Mouse (Mus musculus) heart, adult 8-10 months (tissue): Measurements from ENCODE around the gene Mecom. TPM values are rescaled to one million over a fixed set of nuclear protein-coding genes. Genes with fewer than 3 reads are reported as not detected.
A peak's percentile ranks its signal among the peaks of the same experiment; 100 is the strongest.
"Not testable (repeated sequence)": the region's sequence is repeated elsewhere in the genome, so short reads cannot be mapped to it uniquely, and the experiment has no call there.

ENCODE experiments used
- DNase-seq: peaks from one replicate; pipeline ENCODE4 v3.0.0; 2022; ENCODE audit warnings: low spot score
- total RNA-seq, 4 experiments: library from RNA; stranded (reverse); gene quantifications; 2 replicates each; pipeline ENCODE4 v1.2.4; 2022

The Mecom gene
- total RNA-seq, result 10 to 100 TPM; 13.6 to 19.5 (median 16.5) TPM

DNA sequence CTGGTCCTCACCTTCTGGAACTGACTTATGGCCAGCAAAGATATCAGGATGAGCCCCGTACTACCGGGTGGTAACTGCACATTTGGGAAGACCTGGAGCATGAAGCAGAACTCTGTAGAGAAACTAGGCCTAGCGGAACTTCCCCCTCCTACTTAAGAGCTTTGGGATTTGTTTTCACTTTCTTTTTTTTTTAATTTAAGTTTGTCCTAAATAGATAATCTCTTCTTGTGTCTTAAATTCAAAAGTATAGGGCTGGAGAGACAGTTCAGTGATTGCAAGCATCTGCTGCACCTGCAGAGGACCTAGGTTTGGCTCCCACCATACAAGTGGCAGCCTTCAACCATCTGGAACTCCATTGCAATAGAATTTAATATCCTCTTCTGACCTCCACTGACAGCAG, at the start of gene Mecom:
Gene Mecom (minus strand): TSS at position 101 of the 400 bp plus-strand sequence.
- DNase-seq, result no peak

DNA sequence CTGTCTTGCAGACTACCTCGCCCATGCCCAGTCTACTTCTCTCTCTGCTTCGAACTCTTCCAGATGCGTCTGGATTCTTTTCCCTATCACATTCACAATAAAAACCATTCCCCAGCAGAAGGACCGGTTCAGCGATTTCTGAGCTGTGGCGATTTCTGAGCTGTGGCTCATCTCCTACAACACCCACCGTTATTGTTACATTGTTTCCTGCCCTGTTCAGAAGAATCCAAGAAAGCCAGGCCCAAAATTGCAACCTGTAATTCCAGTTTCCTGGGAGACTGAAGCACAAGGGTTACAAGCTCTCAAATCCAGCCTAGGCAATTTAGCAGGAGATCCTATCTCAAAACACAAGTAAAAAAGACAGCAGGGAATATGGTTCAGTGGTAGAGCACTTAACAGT, 49.5 kb upstream of the Mecom start:
- DNase-seq, result no peak

- DNase-seq, result peak; percentile 31
These were observed 47.5 kb upstream of the Mecom start for GRCm38 (mm10) chr3:30595111-30595832.

- DNase-seq, result no peak
These were observed 46.1 kb upstream of the Mecom start for GRCm38 (mm10) chr3:30593719-30594485.

GRCm38 (mm10) chr3:30592418-30592853, 44.6 kb upstream of the Mecom start:
- DNase-seq, result peak; percentile 56

DNA sequence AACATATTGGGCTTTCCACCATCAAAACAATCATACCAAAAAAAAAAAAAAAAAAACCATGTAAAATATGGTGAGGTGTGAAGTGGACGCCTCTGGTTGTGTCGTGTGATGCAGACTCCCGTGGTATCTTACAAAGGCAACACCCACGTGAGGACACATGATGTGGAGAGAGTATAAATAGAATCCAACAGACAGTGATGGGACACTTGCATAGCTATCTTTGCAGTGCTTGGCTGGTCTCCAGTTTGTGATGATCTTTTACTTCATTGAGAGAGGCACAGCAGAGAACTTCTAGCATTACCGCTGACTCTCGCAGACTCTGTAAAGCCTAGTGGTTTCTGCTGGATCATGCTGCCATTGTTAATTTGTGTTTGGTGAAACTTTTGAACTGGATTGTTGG, 41.1 kb upstream of the Mecom start:
- no peak for DNase-seq

- DNase-seq, result no peak
These were observed 25.7 kb upstream of the Mecom start for GRCm38 (mm10) chr3:30573549-30573948.

GRCm38 (mm10) chr3:30566333-30566732, 18.5 kb upstream of the Mecom start:
- DNase-seq, result not testable (repeated sequence)

DNA sequence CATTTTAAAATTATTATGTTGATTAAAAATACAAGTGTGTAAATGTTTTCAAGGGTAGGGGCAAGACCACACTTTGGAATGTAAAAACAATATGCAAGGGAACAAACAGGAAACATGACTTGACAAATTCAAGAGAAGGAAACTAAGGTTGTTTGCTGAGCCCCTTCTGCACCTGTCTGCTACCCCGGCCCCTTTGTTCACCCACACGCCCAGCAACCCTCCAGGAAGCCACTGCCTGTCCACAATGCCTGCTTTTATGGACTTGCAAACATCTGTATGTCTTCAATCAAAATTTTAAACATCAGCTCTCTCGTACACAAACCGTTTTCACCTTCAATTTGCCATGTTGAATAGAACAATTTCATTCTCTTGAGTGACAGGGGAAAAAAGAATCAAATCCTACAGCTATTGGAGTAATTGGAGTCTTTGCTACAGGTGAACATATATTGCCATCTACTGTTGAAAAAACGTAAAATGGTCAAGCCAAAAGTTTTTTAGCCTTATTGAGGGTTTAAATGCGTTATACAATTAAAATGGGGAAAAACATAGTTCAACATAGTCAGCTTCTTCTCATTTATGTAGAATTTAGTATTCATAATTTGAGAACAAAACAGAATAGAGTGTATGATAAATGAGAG, 13.0 kb upstream of the Mecom start:
- DNase-seq, result no peak

DNA sequence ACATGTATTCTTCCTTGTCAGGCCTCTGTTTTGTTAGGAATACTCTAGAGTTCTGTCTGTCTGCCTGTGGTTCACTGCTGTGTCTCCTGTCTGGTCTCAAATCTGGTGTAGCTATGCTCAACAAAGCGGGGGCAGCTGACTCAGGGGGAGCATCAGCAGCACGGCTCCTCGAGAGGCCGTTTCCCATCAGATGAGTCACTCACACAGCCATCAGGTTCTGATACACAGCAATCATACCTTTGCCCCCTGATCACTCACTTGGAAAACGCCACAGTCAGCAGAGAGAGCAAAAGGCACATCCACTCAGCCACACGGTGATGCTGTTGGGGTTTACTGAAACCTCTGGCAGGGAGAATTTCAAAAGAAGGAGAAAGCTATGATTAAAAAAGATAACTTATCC, 5.9 kb upstream of the Mecom start:
- no peak for DNase-seq

DNA sequence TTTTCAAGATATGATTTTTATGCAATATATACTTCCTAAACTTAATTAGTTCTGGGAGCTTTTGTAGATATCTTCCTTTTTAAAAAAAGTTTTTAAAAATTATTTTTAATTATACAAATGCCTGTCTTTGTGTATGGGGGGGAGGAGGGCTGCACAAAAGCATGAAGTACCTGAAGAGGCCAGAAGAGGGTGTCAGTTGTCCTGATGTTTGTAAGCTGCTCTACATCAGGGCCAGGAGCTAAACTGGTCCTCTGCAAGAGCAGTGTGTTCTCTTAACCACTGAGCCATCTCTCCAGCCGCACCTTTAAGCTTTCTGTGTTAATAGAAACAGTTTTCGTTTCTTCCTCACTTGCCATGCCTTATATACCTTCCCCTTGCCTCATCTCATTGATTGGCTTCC, 2.4 kb upstream of the Mecom start:
- DNase-seq, result peak; percentile 22

- no peak for DNase-seq
These were observed 1.1 kb upstream of the Mecom start for GRCm38 (mm10) chr3:30548928-30549327.

- DNase-seq, result peak; percentile 89
These were observed 908 bp downstream of the Mecom start for GRCm38 (mm10) chr3:30546831-30547369.

- DNase-seq, result no peak
These were observed 1.4 kb downstream of the Mecom start for GRCm38 (mm10) chr3:30546366-30546765.

DNA sequence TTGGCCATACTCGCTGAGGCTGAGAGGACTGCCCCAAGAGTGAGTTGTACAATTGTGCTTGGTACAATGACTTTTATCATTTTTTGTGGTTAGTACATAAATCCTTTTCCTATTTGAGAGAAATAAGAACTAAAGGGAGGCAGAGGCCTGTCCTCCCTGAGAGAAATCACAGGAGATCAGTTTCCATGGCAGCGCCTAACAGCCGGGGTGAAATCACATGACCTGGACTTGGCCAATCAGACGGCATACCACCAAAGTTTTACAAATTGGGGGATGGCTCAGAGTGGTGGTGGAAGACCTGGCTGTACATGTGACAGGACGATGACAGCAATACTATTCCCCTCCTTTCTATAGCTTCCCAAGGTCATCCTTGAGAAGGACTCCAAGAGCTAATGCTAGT, 2.6 kb downstream of the Mecom start:
- no peak for DNase-seq

DNA sequence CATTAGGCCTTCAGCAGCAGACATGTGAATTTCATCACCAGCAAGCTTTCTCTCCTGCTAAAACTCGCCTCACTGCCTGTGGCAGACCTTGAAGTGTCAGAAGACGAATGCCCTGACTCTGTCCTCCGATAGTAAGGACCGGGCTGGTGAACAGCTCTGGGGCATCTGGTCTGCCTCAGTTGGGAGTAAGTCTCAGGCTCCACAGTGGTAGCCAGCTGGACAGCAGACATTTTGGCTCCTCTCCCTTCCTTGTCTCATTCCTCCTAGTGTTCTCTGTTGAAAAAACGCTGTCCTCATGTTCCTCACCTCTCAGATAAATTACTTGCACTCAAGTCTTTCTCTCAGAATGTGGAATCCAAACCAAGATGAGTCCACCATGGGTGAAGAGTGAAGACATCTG, 3.5 kb downstream of the Mecom start:
- DNase-seq, result no peak

DNA sequence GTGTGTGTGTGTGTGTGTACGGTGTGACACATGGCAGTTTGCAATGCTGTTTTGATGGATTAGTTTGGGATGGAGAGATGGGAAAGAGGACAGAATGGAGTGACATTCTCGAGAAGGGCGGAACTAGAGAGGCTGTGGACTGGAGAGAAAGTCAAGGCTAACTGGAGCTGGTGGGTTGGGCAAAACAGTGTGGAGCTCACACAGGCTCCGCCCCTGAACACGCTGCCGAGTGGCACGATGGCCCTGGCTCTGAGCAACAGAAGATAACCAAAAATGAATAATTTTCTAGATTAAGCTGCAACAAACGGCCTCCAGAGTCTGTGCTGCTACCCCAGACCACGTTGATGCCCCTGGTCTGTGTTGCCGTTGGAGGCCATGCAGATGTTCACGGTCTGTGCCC, 12.0 kb downstream of the Mecom start:
- no peak for DNase-seq

DNA sequence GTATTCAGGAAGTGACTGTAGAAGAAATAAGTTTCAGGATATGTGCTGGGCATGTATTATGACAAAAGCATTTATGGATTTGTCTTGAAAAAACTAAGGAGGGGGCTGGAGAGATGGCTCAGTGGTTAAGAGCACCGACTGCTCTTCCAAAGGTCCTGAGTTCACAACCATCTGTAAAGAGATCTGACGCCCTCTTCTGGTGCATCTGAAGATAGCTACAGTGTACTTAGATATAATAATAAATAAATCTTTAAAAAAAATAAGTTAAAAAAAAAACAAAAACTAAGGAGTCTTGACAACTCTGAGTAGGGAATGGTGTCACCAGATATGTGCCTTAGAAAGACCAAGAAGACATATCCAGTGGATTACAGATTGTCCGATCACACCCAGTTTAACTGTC, 27.1 kb downstream of the Mecom start:
- DNase-seq, result not testable (repeated sequence)

- no peak for DNase-seq
These were observed 28.4 kb downstream of the Mecom start for GRCm38 (mm10) chr3:30519425-30519824.

DNA sequence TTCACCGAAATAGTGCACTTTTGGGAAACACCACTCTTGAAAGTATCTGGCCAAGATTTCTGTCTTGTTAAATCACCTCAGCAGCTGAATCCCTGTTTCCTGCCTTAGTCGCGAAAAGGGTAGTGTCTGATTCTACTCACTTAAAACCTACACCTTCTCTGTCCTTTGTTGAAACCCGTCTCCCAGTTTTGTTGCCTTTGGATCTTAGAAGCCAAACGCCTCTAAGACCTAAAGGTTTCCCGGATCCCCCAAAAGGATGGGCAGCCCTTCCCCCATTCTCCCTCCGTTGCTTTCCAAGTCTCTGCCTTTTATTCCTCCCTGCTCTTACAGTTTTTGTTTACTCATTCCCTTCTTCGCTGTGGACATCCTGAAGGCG, 32.0 kb downstream of the Mecom start:
- DNase-seq, result no peak

DNA sequence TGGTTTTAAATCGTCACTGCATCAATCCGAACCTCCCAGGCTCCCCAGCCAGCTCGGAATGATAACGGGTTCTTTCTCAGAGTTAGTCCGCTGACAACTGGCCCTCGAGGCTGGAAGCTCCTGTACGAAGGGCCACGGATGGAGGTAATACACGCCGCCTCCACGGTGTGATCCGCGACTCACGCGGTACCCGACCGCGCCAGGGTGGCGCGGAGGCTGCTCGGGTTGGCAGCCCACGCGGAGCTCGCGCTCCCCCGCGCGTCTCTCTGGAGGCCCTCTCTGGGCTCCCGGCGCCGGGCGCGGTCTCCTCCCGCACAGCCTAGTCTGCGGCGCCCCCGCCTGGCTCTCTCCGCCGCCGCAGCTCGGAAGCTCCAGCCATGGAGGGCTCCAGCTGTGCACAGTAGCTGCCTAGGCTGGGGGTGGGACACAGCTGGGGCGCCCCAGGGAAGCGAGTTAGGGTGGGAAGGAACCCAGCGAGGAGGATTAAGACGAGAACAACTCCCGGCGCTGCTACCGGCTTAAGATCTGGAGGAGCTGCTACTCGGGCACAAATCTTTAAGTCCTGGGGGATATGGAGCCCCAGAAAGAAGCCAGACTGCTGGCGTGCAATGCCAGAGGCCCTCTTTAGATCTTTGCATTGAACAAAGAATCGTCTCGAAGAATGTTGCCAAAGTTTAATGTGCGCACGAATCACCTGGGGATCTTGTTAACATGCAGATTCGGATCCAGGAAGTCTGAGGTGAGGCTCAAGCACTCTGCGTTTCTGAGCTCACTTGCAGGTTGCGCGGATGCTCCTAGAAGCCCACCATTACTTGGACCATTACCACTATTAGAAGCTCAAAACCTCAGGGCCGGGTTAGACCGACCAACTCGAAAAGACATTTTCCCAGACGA, 32.7 kb downstream of the Mecom start:
- peak; percentile 80 for DNase-seq
